Mouse (Mus musculus) ES-E14 (cell line): ENCODE results near the gene Bcl2l1. TPM values are rescaled to one million over a fixed set of nuclear protein-coding genes. Genes with fewer than 3 reads are reported as not detected.

ENCODE experiments used
- DNase-seq: peaks from one replicate; pipeline ENCODE4 v3.0.0-alpha.2; 2013; ENCODE audit warnings: low read depth, low spot score
- H3K27ac ChIP-seq: 2 replicates; pipeline ENCODE4 v1.5.1; 2012; ENCODE audit warnings: low read depth, mild to moderate bottlenecking, low read length, moderate library complexity, mixed read lengths; ENCODE audit not compliant: poor library complexity, insufficient read depth, severe bottlenecking
- H3K36me3 ChIP-seq: 2 replicates; pipeline ENCODE4 v1.6.1; 2012; ENCODE audit warnings: mild to moderate bottlenecking, low read length, moderate library complexity, mixed read lengths; ENCODE audit not compliant: control insufficient read depth, poor library complexity, insufficient read depth, severe bottlenecking
- H3K4me1 ChIP-seq, 2 experiments: fragments of 150-350 bp in 1 of 2; sonication (generic) in 1 of 2; 2 replicates each; pipeline ENCODE4 v1.6.1; 2012; ENCODE audit warnings: low read length in 2 of 2, mild to moderate bottlenecking in 1 of 2, mixed read lengths in 1 of 2; ENCODE audit not compliant: control insufficient read depth in 2 of 2, insufficient read depth in 2 of 2, poor library complexity in 1 of 2
- H3K4me3 ChIP-seq, 2 experiments: fragments of 150-350 bp in 1 of 2; sonication (generic) in 1 of 2; 2 replicates each; pipeline ENCODE4 v1.5.1; 2012; ENCODE audit warnings: low read length in 2 of 2, low read depth in 1 of 2, mild to moderate bottlenecking in 1 of 2, mixed read lengths in 1 of 2; ENCODE audit not compliant: insufficient read depth in 1 of 2, poor library complexity in 1 of 2, severe bottlenecking in 1 of 2
- H3K9ac ChIP-seq: 2 replicates; pipeline ENCODE4 v1.6.1; 2012; ENCODE audit warnings: low read depth, mild to moderate bottlenecking, low read length, mixed read lengths; ENCODE audit not compliant: poor library complexity, insufficient read depth, severe bottlenecking
- H3K9me3 ChIP-seq: fragments of 150-350 bp; sonication (generic); 2 replicates; pipeline ENCODE4 v1.6.1; 2012; ENCODE audit warnings: low read depth, mild to moderate bottlenecking, low read length; ENCODE audit not compliant: control insufficient read depth, insufficient read depth
- CHD2 ChIP-seq: IDR thresholded peaks from 2 replicates; pipeline ENCODE4 v1.6.1; 2014; ENCODE audit warnings: mild to moderate bottlenecking, low read depth, low read length, inconsistent platforms
- HCFC1 ChIP-seq: IDR thresholded peaks from 2 replicates; pipeline ENCODE4 v1.6.1; 2012; ENCODE audit warnings: low read length, inconsistent platforms, borderline replicate concordance; ENCODE audit not compliant: insufficient read depth
- MAFK ChIP-seq: IDR thresholded peaks from 2 replicates; pipeline ENCODE4 v1.6.1; 2014; ENCODE audit warnings: mild to moderate bottlenecking, low read depth, low read length, inconsistent platforms; ENCODE audit not compliant: insufficient read depth
- ZC3H11A ChIP-seq: IDR thresholded peaks from 2 replicates; pipeline ENCODE4 v1.6.1; 2012; ENCODE audit warnings: low read depth, mild to moderate bottlenecking, inconsistent platforms, low read length, borderline replicate concordance
- ZNF384 ChIP-seq: IDR thresholded peaks from 2 replicates; pipeline ENCODE4 v1.6.1; 2012; ENCODE audit warnings: low read depth, low read length, inconsistent platforms
- in situ Hi-C, 2 experiments: fragments of 600-800 bp; cut with MboI; formaldehyde crosslinking; loops; one replicate each; pipeline ENCODE4 v1.15.1; 2025; ENCODE audit warnings: low sequenced_read_pairs in 2 of 2, inconsistent platforms in 1 of 2; ENCODE audit not compliant: unreplicated experiment in 2 of 2
- total RNA-seq: library from RNA; depleted of rRNA; stranded (reverse); fragments of 300-350 nt; gene quantifications from 2 replicates; pipeline ENCODE4 v1.2.3, GENCODE M21; 2012

Gene Bcl2l1
- total RNA-seq, 1 experiment = 34.9 TPM

GRCm38 (mm10) chr2:152819926-152820325 is 11.6 kb downstream of the Bcl2l1 start:
- peaks cover 15 to 32% of the 10 kb centered on the region in 2 experiments for H3K4me1 ChIP-seq
- no peaks in the 10 kb centered on the region for H3K36me3 ChIP-seq
- H3K27ac ChIP-seq = peak overlapping the region; percentile 61
- no peak for DNase-seq
- H3K9me3 ChIP-seq = no peaks in the 10 kb centered on the region
- in situ Hi-C loops = no loop called here
- no peak overlapping the region for H3K4me3 ChIP-seq
- no peak overlapping the region for H3K9ac ChIP-seq
- no peak for TF ChIP-seq MAFK
- TF ChIP-seq CHD2 = no peak
- no peak for TF ChIP-seq HCFC1
- no peak for TF ChIP-seq ZC3H11A
- no peak for TF ChIP-seq ZNF384

GRCm38 (mm10) chr2:152819097-152819624 is 12.4 kb downstream of the Bcl2l1 start:
- in situ Hi-C loops = no loop called here
- no peak for DNase-seq
- no peak overlapping the region for H3K9ac ChIP-seq

GRCm38 (mm10) chr2:152818679-152819078 is 12.8 kb downstream of the Bcl2l1 start:
- no peak for TF ChIP-seq HCFC1
- TF ChIP-seq CHD2 = no peak
- no peak for TF ChIP-seq ZNF384
- TF ChIP-seq ZC3H11A = no peak
- no peak for TF ChIP-seq MAFK
- no peak for DNase-seq
- Histone ChIP-seq H3K4me3 (no peak overlapping the region), H3K9me3 (no peaks in the 10 kb centered on the region), H3K9ac (no peak overlapping the region), H3K27ac (no peak overlapping the region), H3K4me1 (peaks cover 15 to 30% of the 10 kb centered on the region in 2 experiments), H3K36me3 (no peaks in the 10 kb centered on the region)
- in situ Hi-C loops = no loop called here

More at GRCm38 (mm10) chr2:152819097-152819624, 12.4 kb downstream of the Bcl2l1 start:
- Histone ChIP-seq H3K36me3 (no peaks in the 10 kb centered on the region), H3K4me3 (no peak overlapping the region), H3K9me3 (no peaks in the 10 kb centered on the region), H3K4me1 (peaks cover 15 to 31% of the 10 kb centered on the region in 2 experiments), H3K27ac (peak overlapping the region; percentile 61; the same call in 1 of the 2 replicates)
- TF ChIP-seq HCFC1 = no peak
- no peak for TF ChIP-seq ZC3H11A
- TF ChIP-seq CHD2 = no peak
- TF ChIP-seq MAFK = no peak
- no peak for TF ChIP-seq ZNF384

GRCm38 (mm10) chr2:152817596-152818291 is 13.8 kb downstream of the Bcl2l1 start:
- in situ Hi-C loops = no loop called here
- Histone ChIP-seq H3K4me1 (peaks cover 15 to 30% of the 10 kb centered on the region in 2 experiments), H3K27ac (no peak overlapping the region), H3K9ac (no peak overlapping the region; the same call in 1 of the 2 replicates), H3K36me3 (no peaks in the 10 kb centered on the region), H3K4me3 (no peak overlapping the region), H3K9me3 (no peaks in the 10 kb centered on the region)
- TF ChIP-seq ZC3H11A = no peak
- TF ChIP-seq ZNF384 = no peak
- no peak for TF ChIP-seq CHD2
- TF ChIP-seq MAFK = no peak
- DNase-seq = no peak
